ENCODE assay signal across 8 mouse cellular contexts in the genomic region with DNA sequence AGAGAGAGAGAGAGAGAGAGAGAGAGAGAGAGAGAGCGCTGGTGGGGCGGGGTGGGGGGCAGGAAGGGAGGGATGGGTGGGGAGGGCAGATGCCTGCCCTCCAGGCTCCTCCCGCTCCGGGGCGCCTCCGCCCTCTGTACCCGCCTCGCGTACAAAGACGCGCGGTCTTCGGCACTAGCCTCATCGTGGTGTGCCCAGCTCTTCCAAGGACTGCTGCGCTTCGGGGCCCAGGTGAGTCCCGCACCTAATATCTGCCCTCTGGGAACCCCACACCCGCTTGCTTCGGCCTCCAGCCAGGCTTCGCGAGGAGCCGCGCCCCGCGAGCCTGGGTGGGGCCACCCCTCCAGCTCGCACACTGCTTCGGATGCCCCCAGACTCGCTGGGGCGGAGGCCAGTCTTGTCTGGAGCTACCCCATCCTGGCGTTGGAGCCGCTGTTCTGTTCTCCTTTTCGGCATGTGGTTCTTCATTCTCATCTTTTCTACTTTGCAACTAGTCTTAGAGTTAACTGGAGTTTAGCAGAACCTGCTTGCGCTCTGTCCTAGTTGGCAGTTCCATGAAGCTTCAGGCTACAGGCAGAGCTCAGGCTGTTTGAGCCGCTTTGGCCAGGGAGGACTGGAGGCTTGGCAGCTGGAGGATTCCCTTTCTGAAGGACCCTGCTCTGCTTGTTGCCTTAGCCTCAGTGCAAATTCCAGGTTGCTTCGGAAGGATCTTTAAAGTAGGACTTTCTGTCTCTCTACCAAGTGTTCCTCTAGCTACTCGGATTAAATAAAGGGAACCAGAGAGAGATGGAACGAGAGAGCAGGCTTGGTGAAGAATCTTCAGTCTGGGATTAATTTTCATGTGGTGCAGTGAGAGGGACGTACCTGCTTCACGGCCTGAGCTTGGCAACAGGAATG. TPM values are rescaled to one million over a fixed set of nuclear protein-coding genes. Genes with fewer than 3 reads are reported as not detected.
A peak's percentile ranks its signal among the peaks of the same experiment; 100 is the strongest.
DNase-seq lines count a peak whose midpoint lies in the region; ATAC-seq and TF ChIP-seq lines count a peak whose summit lies in the region.

A gene (plus strand): TSS at position 100 of the 897 bp plus-strand sequence.

- 1% methylated on average over 37 of the region's 39 CpGs for WGBS in intestine, embryonic 16.5 days
- WGBS in limb, embryonic 14.5 days: 1% methylated on average over 33 of the region's 39 CpGs
- WGBS in midbrain, embryonic 14.5 days: 4% methylated on average over 37 of the region's 39 CpGs

- peak within 1 kb of the TSS; percentile 97 for H3K27ac ChIP-seq in intestine, embryonic 16.5 days (ENCODE audit: low read length)
- H3K27ac ChIP-seq in limb, embryonic 14.5 days (replicated peaks; ENCODE audit: low read depth, low read length): peak within 1 kb of the TSS; percentile 89
- H3K27ac ChIP-seq in midbrain, embryonic 14.5 days (replicated peaks; ENCODE audit: low read depth, low read length): no peak within 1 kb of the TSS

- H3K4me3 ChIP-seq in intestine, embryonic 16.5 days (ENCODE audit: low read length): peak within 1 kb of the TSS; percentile 80
- peak within 1 kb of the TSS; percentile 66 for H3K4me3 ChIP-seq in limb, embryonic 14.5 days (replicated peaks; ENCODE audit: low read length)
- peak within 1 kb of the TSS; percentile 48 for H3K4me3 ChIP-seq in midbrain, embryonic 14.5 days (replicated peaks; ENCODE audit: low read depth, low read length)

- ATAC-seq in granulocyte monocyte progenitor cell, adult 5-6 weeks (replicated peaks; ENCODE audit: poor library complexity, severe bottlenecking): peak; percentile 37
- peak; percentile 90 for ATAC-seq in intestine, embryonic 16.5 days
- peak; percentile 81 for ATAC-seq in limb, embryonic 14.5 days (ENCODE audit: low FRiP score, low read depth)
- ATAC-seq in midbrain, embryonic 14.5 days (ENCODE audit: low FRiP score, low TSS enrichment): peak; percentile 78

- DNase-seq in layer of hippocampus, adult 18-20 months (ENCODE audit: low spot score in 2 of 2): peak in 1 of 2 experiments; percentile 13
- no peak for DNase-seq in layer of hippocampus, adult 11-12 months (ENCODE audit: low spot score)
- peak; percentile 52 for DNase-seq in embryo, embryonic 10 days (ENCODE audit: low spot score)
- peak; percentile 61 for DNase-seq in limb, embryonic 14.5 days (ENCODE audit: low spot score)
- peak; percentile 62 for DNase-seq in midbrain, embryonic 14.5 days
- DNase-seq in spleen, postnatal 14 days (ENCODE audit: low spot score in 2 of 2): peak; percentile 52 to 61

- H3K36me3 ChIP-seq in intestine, embryonic 16.5 days (ENCODE audit: control insufficient read depth, insufficient read depth, low read length): no peaks in the 10 kb centered on the region
- H3K36me3 ChIP-seq in limb, embryonic 14.5 days (ENCODE audit: control insufficient read depth, insufficient read depth, low read length): 0 out of 2 replicates have a peak, but pooled peaks cover under 1% of the 10 kb centered on the region
- H3K36me3 ChIP-seq in midbrain, embryonic 14.5 days (ENCODE audit: control insufficient read depth, insufficient read depth, low read length): no peaks in the 10 kb centered on the region

- H3K27me3 ChIP-seq in intestine, embryonic 16.5 days (replicated peaks; ENCODE audit: control insufficient read depth, insufficient read depth, low read length): no peaks in the 10 kb centered on the region
- no peaks in the 10 kb centered on the region for H3K27me3 ChIP-seq in limb, embryonic 14.5 days (ENCODE audit: control insufficient read depth, insufficient read depth, low read length)
- H3K27me3 ChIP-seq in midbrain, embryonic 14.5 days (ENCODE audit: control insufficient read depth, insufficient read depth, low read length): peaks cover 6% of the 10 kb centered on the region; the same call in 1 of the 2 replicates

- peak within 1 kb of the TSS; percentile 79 for H3K4me2 ChIP-seq in intestine, embryonic 16.5 days (ENCODE audit: low read depth, low read length)
- H3K4me2 ChIP-seq in limb, embryonic 14.5 days (replicated peaks; ENCODE audit: low read depth, low read length, severe bottlenecking): peak within 1 kb of the TSS; percentile 74
- peak within 1 kb of the TSS; percentile 96 for H3K4me2 ChIP-seq in midbrain, embryonic 14.5 days (ENCODE audit: low read length)

- H3K9me3 ChIP-seq in intestine, embryonic 16.5 days (ENCODE audit: control insufficient read depth, low read length): no peaks in the 10 kb centered on the region
- H3K9me3 ChIP-seq in limb, embryonic 14.5 days (ENCODE audit: control insufficient read depth, low read length): no peaks in the 10 kb centered on the region
- H3K9me3 ChIP-seq in midbrain, embryonic 14.5 days (ENCODE audit: control insufficient read depth, low read length): no peaks in the 10 kb centered on the region

- H3K4me1 ChIP-seq in intestine, embryonic 16.5 days (ENCODE audit: control insufficient read depth, insufficient read depth, low read length): peaks cover 37% of the 10 kb centered on the region
- peaks cover 33% of the 10 kb centered on the region for H3K4me1 ChIP-seq in limb, embryonic 14.5 days (ENCODE audit: control insufficient read depth, insufficient read depth, low read length)
- H3K4me1 ChIP-seq in midbrain, embryonic 14.5 days (ENCODE audit: control insufficient read depth, insufficient read depth, low read length): peaks cover 7% of the 10 kb centered on the region; the same call in 1 of the 2 replicates

- no peak for TF ChIP-seq POLR2A in limb, embryonic 14.5 days (IDR thresholded peaks at IDR 0.05; ENCODE audit: borderline replicate concordance, extremely low read depth, insufficient read depth, insufficient read length)

- H3K9ac ChIP-seq in intestine, embryonic 16.5 days (ENCODE audit: low read depth, low read length): peak within 1 kb of the TSS; percentile 87
- H3K9ac ChIP-seq in limb, embryonic 14.5 days (ENCODE audit: low read depth, low read length, severe bottlenecking): peak within 1 kb of the TSS; percentile 86
- H3K9ac ChIP-seq in midbrain, embryonic 14.5 days (replicated peaks; ENCODE audit: low read length): peak within 1 kb of the TSS; percentile 59

RNA-seq across cellular contexts. Expression of the gene that starts here (rescaled TPM):
- total RNA-seq in layer of hippocampus, adult 18-20 months (2021): 10 to 100 TPM; 21.4 to 23.5 TPM
- total RNA-seq in granulocyte monocyte progenitor cell, adult 5-6 weeks (2014; fragmentation: Nextera tagmentation): 146 and 257 TPM in 2 replicates
- 203 and 212 TPM in 2 replicates for total RNA-seq in granulocyte monocyte progenitor cell, adult 5-6 weeks (2017)
- 722 and 728 TPM in 2 replicates for polyA plus RNA-seq in intestine, embryonic 16.5 days (2015; fragmentation: Nextera tagmentation; extraction: Ambion mirVana)
- polyA plus RNA-seq in limb, embryonic 14.5 days (2012; rRNA removed): 208 and 328 TPM in 2 replicates
- polyA plus RNA-seq in limb, embryonic 14.5 days (2014; fragmentation: Nextera tagmentation; extraction: Ambion mirVana): 625 and 691 TPM in 2 replicates
- polyA plus RNA-seq in midbrain, embryonic 14.5 days (2014; fragmentation: Nextera tagmentation; extraction: Ambion mirVana): 67.9 and 86.5 TPM in 2 replicates

Comparison
In these comparisons a context has a peak if more than half of its experiments do, and no peak if none do; other contexts are left out.
1. RNA of the gene that starts here (total RNA-seq): 146 to 257 TPM in granulocyte monocyte progenitor cell, adult 5-6 weeks; 21.4 to 23.5 TPM in layer of hippocampus, adult 18-20 months; every median in the first group is over 4 times any median in the second.
2. ATAC-seq: peak in every context shown above with its lines; median percentile 90 in intestine, embryonic 16.5 days; 81 in limb, embryonic 14.5 days; 78 in midbrain, embryonic 14.5 days; 37 in granulocyte monocyte progenitor cell, adult 5-6 weeks.
3. Peak in every context shown above with its lines, with median percentiles within 50 percentile points of each other: H3K4me2 ChIP-seq, H3K4me3 ChIP-seq and H3K9ac ChIP-seq.